Mouse (Mus musculus) stomach, embryonic 16.5 days (tissue): ENCODE data around the gene Sync. TPM values are rescaled to one million over a fixed set of nuclear protein-coding genes. Genes with fewer than 3 reads are reported as not detected.

Experiments
- ATAC-seq: fragments of 200-750 bp; cut with Nextera tagmentation; 2 replicates; pipeline ENCODE4 v1.8.0; 2017; ENCODE audit warnings: moderate number of reproducible peaks, moderate TSS enrichment; ENCODE audit not compliant: insufficient read depth, low FRiP score
- H3K27ac ChIP-seq: fragments of 300-500 bp; sonication (generic); 2 replicates; pipeline ENCODE4 v1.5.1; 2014; ENCODE audit warnings: low read length
- H3K27me3 ChIP-seq: fragments of 300-500 bp; sonication (generic); 2 replicates; pipeline ENCODE4 v1.6.1; 2014; ENCODE audit warnings: low read length, control low read depth, mixed read lengths; ENCODE audit not compliant: control insufficient read depth, insufficient read depth
- H3K36me3 ChIP-seq: fragments of 300-500 bp; sonication (generic); 2 replicates; pipeline ENCODE4 v1.6.1; 2014; ENCODE audit warnings: low read length; ENCODE audit not compliant: control insufficient read depth, insufficient read depth
- H3K4me1 ChIP-seq: fragments of 300-500 bp; sonication (generic); 2 replicates; pipeline ENCODE4 v1.6.1; 2014; ENCODE audit warnings: low read length, control low read depth, mixed read lengths; ENCODE audit not compliant: control insufficient read depth, insufficient read depth
- H3K4me2 ChIP-seq: fragments of 300-500 bp; sonication (generic); 2 replicates; pipeline ENCODE4 v1.6.1; 2014; ENCODE audit warnings: low read depth, low read length, mixed read lengths
- H3K4me3 ChIP-seq: fragments of 300-500 bp; sonication (generic); replicated peaks from 2 replicates; pipeline ENCODE4 v1.5.1; 2014; ENCODE audit warnings: mild to moderate bottlenecking, low read length
- H3K9ac ChIP-seq: fragments of 300-500 bp; sonication (generic); 2 replicates; pipeline ENCODE4 v1.6.1; 2014; ENCODE audit warnings: low read length
- H3K9me3 ChIP-seq: fragments of 300-500 bp; sonication (generic); replicated peaks from 2 replicates; pipeline ENCODE4 v1.6.1; 2016; ENCODE audit warnings: low read length, control low read depth; ENCODE audit not compliant: control insufficient read depth
- WGBS: fragments of 180-500 bp; shearing (Covaris S2); extraction: QIAGEN DNeasy Blood & Tissue Kit; methylation state at CpG from one replicate; pipeline ENCODE4 v1.1.7; 2014; 5-methylcytosine and 5-hydroxymethylcytosine counted together
- polyA plus RNA-seq: library from polyadenylated mRNA; unstranded; fragments of >200 nt; fragmentation: Nextera tagmentation; extraction: Ambion mirVana; gene quantifications from 2 replicates; pipeline ENCODE4 v1.2.1, GENCODE M21; 2015

The Sync gene
- 3.0 and 3.9 TPM in 2 replicates for polyA plus RNA-seq

GRCm38 (mm10) chr4:129287472-129287981, at the start of gene Sync:
Gene Sync (plus strand): TSS chr4:129287617.
- H3K4me2 ChIP-seq, result peak within 1 kb of the TSS; percentile 98
- WGBS, result 0% methylated on average over 48 of the region's 53 CpGs
- peak within 1 kb of the TSS; percentile 53 for H3K4me3 ChIP-seq
- H3K9ac ChIP-seq, result peak within 1 kb of the TSS; percentile 73
- no peaks in the 10 kb centered on the region for H3K36me3 ChIP-seq
- H3K27me3 ChIP-seq, result 0 out of 2 replicates have a peak, but pooled peaks cover 3% of the 10 kb centered on the region
- no peak within 1 kb of the TSS for H3K27ac ChIP-seq
- peaks cover 10% of the 10 kb centered on the region; the same call in 1 of the 2 replicates for H3K4me1 ChIP-seq
- ATAC-seq, result peak; percentile 54; the same call in 1 of the 2 replicates
- H3K9me3 ChIP-seq, result no peaks in the 10 kb centered on the region

GRCm38 (mm10) chr4:129237843-129238441, 49.5 kb upstream of the Sync start:
- Histone ChIP-seq H3K4me1 (peaks cover 66% of the 10 kb centered on the region), H3K27me3 (no peaks in the 10 kb centered on the region), H3K9ac (peak overlapping the region; percentile 74), H3K36me3 (no peaks in the 10 kb centered on the region), H3K4me3 (peak overlapping the region; percentile 62), H3K27ac (peak overlapping the region; percentile 89), H3K9me3 (no peaks in the 10 kb centered on the region), H3K4me2 (peak overlapping the region; percentile 76)
- ATAC-seq, result no peak
- 11% methylated on average over 21 of the region's 21 CpGs for WGBS

- 1% methylated on average over 22 of the region's 23 CpGs for WGBS
- Histone ChIP-seq H3K9ac (peak overlapping the region; percentile 74), H3K4me2 (peak overlapping the region; percentile 76), H3K27me3 (no peaks in the 10 kb centered on the region), H3K27ac (peak overlapping the region; percentile 89), H3K36me3 (no peaks in the 10 kb centered on the region), H3K4me1 (peaks cover 60% of the 10 kb centered on the region), H3K9me3 (no peaks in the 10 kb centered on the region), H3K4me3 (peak overlapping the region; percentile 62)
- peak; percentile 19; the same call in 1 of the 2 replicates for ATAC-seq
Measured at GRCm38 (mm10) chr4:129238579-129239016, 48.8 kb upstream of the Sync start.

GRCm38 (mm10) chr4:129239075-129239474, 48.3 kb upstream of the Sync start:
- Histone ChIP-seq H3K4me3 (peak overlapping the region; percentile 62), H3K9ac (peak overlapping the region; percentile 74), H3K9me3 (no peaks in the 10 kb centered on the region), H3K4me1 (peaks cover 60% of the 10 kb centered on the region), H3K27me3 (no peaks in the 10 kb centered on the region), H3K4me2 (peak overlapping the region; percentile 76), H3K27ac (peak overlapping the region; percentile 89), H3K36me3 (no peaks in the 10 kb centered on the region)
- 0% methylated on average over 29 of the region's 29 CpGs for WGBS
- peak; percentile 92 for ATAC-seq

- WGBS, result 35% methylated on average over 7 of the region's 7 CpGs
- no peak for ATAC-seq
- peaks cover 52% of the 10 kb centered on the region for H3K4me1 ChIP-seq
Measured at GRCm38 (mm10) chr4:129241898-129242297, 45.5 kb upstream of the Sync start.

GRCm38 (mm10) chr4:129242327-129242726, 45.1 kb upstream of the Sync start:
- H3K27me3 ChIP-seq, result no peaks in the 10 kb centered on the region
- no peak overlapping the region for H3K4me2 ChIP-seq
- no peaks in the 10 kb centered on the region for H3K9me3 ChIP-seq
- H3K4me1 ChIP-seq, result peaks cover 50% of the 10 kb centered on the region
- H3K36me3 ChIP-seq, result no peaks in the 10 kb centered on the region
- H3K9ac ChIP-seq, result peak overlapping the region; percentile 19; the same call in 1 of the 2 replicates
- 39% methylated on average over 4 of the region's 4 CpGs for WGBS
- ATAC-seq, result no peak
- peak overlapping the region; percentile 64 for H3K27ac ChIP-seq
- H3K4me3 ChIP-seq, result no peak overlapping the region

More at GRCm38 (mm10) chr4:129241898-129242297, 45.5 kb upstream of the Sync start:
- no peaks in the 10 kb centered on the region for H3K36me3 ChIP-seq
- no peaks in the 10 kb centered on the region for H3K27me3 ChIP-seq
- H3K9me3 ChIP-seq, result no peaks in the 10 kb centered on the region
- H3K27ac ChIP-seq, result peak overlapping the region; percentile 64; the same call in 1 of the 2 replicates
- H3K4me2 ChIP-seq, result no peak overlapping the region
- no peak overlapping the region; the same call in 1 of the 2 replicates for H3K9ac ChIP-seq
- no peak overlapping the region for H3K4me3 ChIP-seq

GRCm38 (mm10) chr4:129242761-129243160, 44.7 kb upstream of the Sync start:
- Histone ChIP-seq H3K36me3 (no peaks in the 10 kb centered on the region), H3K27ac (peak overlapping the region; percentile 64), H3K4me2 (no peak overlapping the region), H3K4me3 (no peak overlapping the region), H3K4me1 (peaks cover 45% of the 10 kb centered on the region), H3K9me3 (no peaks in the 10 kb centered on the region), H3K9ac (0 out of 2 replicates have a peak overlapping the region, but pooled peaks have one; percentile 19), H3K27me3 (no peaks in the 10 kb centered on the region)
- 51% methylated on average over 4 of the region's 4 CpGs for WGBS
- no peak for ATAC-seq

- H3K4me3 ChIP-seq, result no peak overlapping the region
- peak overlapping the region; percentile 93 for H3K4me2 ChIP-seq
- peak overlapping the region; percentile 45; the same call in 1 of the 2 replicates for H3K9ac ChIP-seq
- no peaks in the 10 kb centered on the region for H3K27me3 ChIP-seq
- no peaks in the 10 kb centered on the region for H3K36me3 ChIP-seq
- 31% methylated on average over 4 of the region's 4 CpGs for WGBS
- peak overlapping the region; percentile 78 for H3K27ac ChIP-seq
- ATAC-seq, result 0 out of 2 replicates have a peak, but pooled peaks have one; percentile 18
- H3K9me3 ChIP-seq, result no peaks in the 10 kb centered on the region
- peaks cover 30% of the 10 kb centered on the region for H3K4me1 ChIP-seq
Measured at GRCm38 (mm10) chr4:129244802-129245201, 42.6 kb upstream of the Sync start.
